Mouse (Mus musculus): ENCODE results near the gene Hoxa9.

GRCm38 (mm10) chr6:52173648-52174047 lies 57.2 kb downstream of the Hoxa9 start:
- TF ChIP-seq EP300 (IDR thresholded peaks at IDR 0.05; ENCODE audit: low read depth), result no peak
- no peak for TF ChIP-seq CTCF (IDR thresholded peaks at IDR 0.05; ENCODE audit: low read depth)

All from heart, postnatal 0 days (tissue).